28 mouse cellular contexts compared by ENCODE assay signal in genomic region chr2:77876331-77876730, GRCm38 (mm10). TPM values are rescaled to one million over a fixed set of nuclear protein-coding genes. Genes with fewer than 3 reads are reported as not detected.
DNase-seq lines count a peak whose midpoint lies in the region; ATAC-seq lines count a peak whose summit lies in the region.
"Had no signal": no experiment of that assay in that cellular context is flagged by ENCODE, and none has a peak within 500 bp of the region (broad histone marks: within the 10 kb centered on the region; RNA-seq: fewer than 3 reads in every experiment).

No protein-coding gene starts in this region.

- 90% methylated on average over 6 of the region's 6 CpGs for WGBS in limb, embryonic 11.5 days
- 92% methylated on average over 6 of the region's 6 CpGs for WGBS in limb, embryonic 10.5 days
- WGBS in forebrain, embryonic 15.5 days = 91% methylated on average over 6 of the region's 6 CpGs

- H3K4me2 ChIP-seq in limb, embryonic 11.5 days (ENCODE audit: low read depth, severe bottlenecking) = no peak overlapping the region
- no peak overlapping the region for H3K4me2 ChIP-seq in forebrain, embryonic 15.5 days (replicated peaks)
- H3K4me2 ChIP-seq: embryonic facial prominence, embryonic 13.5 days; embryonic facial prominence, embryonic 15.5 days; forebrain, embryonic 12.5 days had no signal

- H3K4me3 ChIP-seq in limb, embryonic 11.5 days (ENCODE audit: low read depth, low read length) = no peak overlapping the region
- no peak overlapping the region for H3K4me3 ChIP-seq in limb, embryonic 10.5 days
- H3K4me3 ChIP-seq in forebrain, embryonic 15.5 days = no peak overlapping the region
- H3K4me3 ChIP-seq: embryonic facial prominence, embryonic 13.5 days; embryonic facial prominence, embryonic 15.5 days; erythroblast, embryonic 14.5 days; forebrain, embryonic 10.5 days; forebrain, embryonic 12.5 days had no signal

- H3K27me3 ChIP-seq in limb, embryonic 11.5 days (ENCODE audit: control insufficient read depth, insufficient read depth, low read length) = no peaks in the 10 kb centered on the region
- H3K27me3 ChIP-seq in limb, embryonic 10.5 days (ENCODE audit: low read depth, poor library complexity, severe bottlenecking) = no peaks in the 10 kb centered on the region
- no peaks in the 10 kb centered on the region for H3K27me3 ChIP-seq in forebrain, embryonic 15.5 days
- H3K27me3 ChIP-seq: CH12.LX; embryonic facial prominence, embryonic 13.5 days; embryonic facial prominence, embryonic 15.5 days; forebrain, embryonic 12.5 days had no signal

- no peak overlapping the region for H3K9ac ChIP-seq in limb, embryonic 11.5 days (ENCODE audit: low read length)
- H3K9ac ChIP-seq in forebrain, embryonic 15.5 days (replicated peaks) = no peak overlapping the region
- H3K9ac ChIP-seq: embryonic facial prominence, embryonic 13.5 days; embryonic facial prominence, embryonic 15.5 days; forebrain, embryonic 12.5 days; forebrain, postnatal 0 days had no signal

- no peaks in the 10 kb centered on the region for H3K36me3 ChIP-seq in limb, embryonic 11.5 days (ENCODE audit: control insufficient read depth, insufficient read depth, low read length)
- H3K36me3 ChIP-seq in limb, embryonic 10.5 days = no peaks in the 10 kb centered on the region
- no peaks in the 10 kb centered on the region for H3K36me3 ChIP-seq in forebrain, embryonic 15.5 days
- H3K36me3 ChIP-seq: embryonic facial prominence, embryonic 13.5 days; embryonic facial prominence, embryonic 15.5 days; forebrain, embryonic 10.5 days; forebrain, embryonic 12.5 days; G1E had no signal

- no peaks in the 10 kb centered on the region for H3K9me3 ChIP-seq in limb, embryonic 11.5 days (ENCODE audit: control insufficient read depth, low read length)
- no peaks in the 10 kb centered on the region for H3K9me3 ChIP-seq in limb, embryonic 10.5 days (replicated peaks)
- no peaks in the 10 kb centered on the region for H3K9me3 ChIP-seq in forebrain, embryonic 15.5 days
- H3K9me3 ChIP-seq: embryonic facial prominence, embryonic 13.5 days; embryonic facial prominence, embryonic 15.5 days; forebrain, embryonic 10.5 days; forebrain, embryonic 12.5 days; G1E had no signal

- no peak overlapping the region for H3K27ac ChIP-seq in limb, embryonic 11.5 days (replicated peaks; ENCODE audit: low read depth, low read length)
- H3K27ac ChIP-seq in limb, embryonic 10.5 days = no peak overlapping the region
- no peak overlapping the region for H3K27ac ChIP-seq in forebrain, embryonic 15.5 days (replicated peaks)
- H3K27ac ChIP-seq: embryonic facial prominence, embryonic 13.5 days; embryonic facial prominence, embryonic 15.5 days; forebrain, embryonic 10.5 days; forebrain, embryonic 12.5 days had no signal

- H3K4me1 ChIP-seq in limb, embryonic 11.5 days (ENCODE audit: control insufficient read depth, insufficient read depth, low read length) = no peaks in the 10 kb centered on the region
- H3K4me1 ChIP-seq in limb, embryonic 10.5 days = no peaks in the 10 kb centered on the region
- H3K4me1 ChIP-seq in forebrain, embryonic 15.5 days = no peaks in the 10 kb centered on the region
- H3K4me1 ChIP-seq: embryonic facial prominence, embryonic 13.5 days; embryonic facial prominence, embryonic 15.5 days; forebrain, embryonic 10.5 days; forebrain, embryonic 12.5 days had no signal

- no peak for ATAC-seq in limb, embryonic 11.5 days (ENCODE audit: insufficient number of reproducible peaks, low FRiP score, low TSS enrichment, low read depth)
- ATAC-seq in forebrain, embryonic 15.5 days (replicated peaks) = no peak
- ATAC-seq: activated CD4-positive, CD25-positive, alpha-beta regulatory T cell, adult 4 months; CD4-positive, CD25-positive, alpha-beta regulatory T cell, adult 4 months; forebrain, embryonic 14.5 days; forebrain, postnatal 0 days; Patski had no signal

- peak; percentile 13 for DNase-seq in limb, embryonic 11.5 days (ENCODE audit: low spot score)
- no peak for DNase-seq in limb, embryonic 10.5 days (ENCODE audit: low spot score)
- peak; percentile 5 for DNase-seq in c-Kit-negative CD71-positive TER-119-positive erythroid progenitor cells, embryonic 14.5 days (ENCODE audit: low read depth, low spot score)
- DNase-seq in forelimb bud, embryonic 11.5 days (ENCODE audit: low read depth, low spot score) = peak; percentile 24
- DNase-seq in right cerebral cortex, postnatal 4 days = no peak
- DNase-seq in adrenal gland, postnatal 4 days (ENCODE audit: low spot score in 2 of 2) = no peak
- DNase-seq: adrenal gland, adult 8-10 months; adrenal gland, postnatal 14 days; B cell, adult 2 months; cerebellum, adult 11-12 months; cerebellum, adult 2 months; cerebellum, adult 9-10 months; cerebellum, postnatal 10 days; cerebellum, postnatal 25 days; embryo, embryonic 11 days; forebrain, postnatal 0 days had no signal

RNA-seq across cellular contexts. Expression of gene Zfp385b, which starts 56.9 kb away (rescaled TPM):
- 0.64 and 1.2 TPM in 2 replicates for polyA plus RNA-seq in limb, embryonic 11.5 days (2014; fragmentation: Nextera tagmentation; extraction: Ambion mirVana)
- polyA plus RNA-seq in limb, embryonic 10.5 days (2016; fragmentation: Nextera tagmentation; extraction: Ambion mirVana) = 0.43 and 0.71 TPM in 2 replicates
- 1 to 10 TPM; 2.7 to 2.9 TPM for total RNA-seq in adrenal gland, postnatal 4 days (2021)
- polyA plus RNA-seq in forebrain, embryonic 15.5 days (2015; fragmentation: Nextera tagmentation; extraction: Ambion mirVana) = 8.1 and 8.3 TPM in 2 replicates
- total RNA-seq: CH12.LX had no signal
- polyA plus RNA-seq: erythroblast, embryonic 14.5 days; G1E had no signal

Comparison
In these comparisons a context has a peak if more than half of its experiments do, and no peak if none do; other contexts are left out.
1. DNase-seq: peak in limb, embryonic 11.5 days (single experiment), c-Kit-negative CD71-positive TER-119-positive erythroid progenitor cells, embryonic 14.5 days (single experiment) and forelimb bud, embryonic 11.5 days (single experiment); none in limb, embryonic 10.5 days (single experiment), right cerebral cortex, postnatal 4 days (single experiment) and adrenal gland, postnatal 4 days (0 of 2).